Mouse (Mus musculus) hindbrain, embryonic 14.5 days (tissue): ENCODE data around the gene Ctdnep1. TPM values are rescaled to one million over a fixed set of nuclear protein-coding genes. Genes with fewer than 3 reads are reported as not detected.

Experiments
- ATAC-seq: fragments of 200-750 bp; cut with Nextera tagmentation; 2 replicates; pipeline ENCODE4 v1.8.0; 2017; ENCODE audit warnings: moderate number of reproducible peaks, mild to moderate bottlenecking, moderate TSS enrichment, moderate library complexity; ENCODE audit not compliant: low FRiP score
- DNase-seq: peaks from one replicate; pipeline ENCODE4 v3.0.0-alpha.2; 2015; ENCODE audit warnings: low spot score
- H3K27ac ChIP-seq: fragments of 300-500 bp; sonication (generic); 2 replicates; pipeline ENCODE4 v1.5.1; 2014; ENCODE audit warnings: mild to moderate bottlenecking, moderate library complexity
- H3K27me3 ChIP-seq: fragments of 300-500 bp; sonication (generic); 2 replicates; pipeline ENCODE4 v1.6.1; 2014; ENCODE audit warnings: mild to moderate bottlenecking, low read length, mixed read lengths; ENCODE audit not compliant: control insufficient read depth, insufficient read depth
- H3K36me3 ChIP-seq: fragments of 300-500 bp; sonication (generic); replicated peaks from 2 replicates; pipeline ENCODE4 v1.6.1; 2014; ENCODE audit not compliant: control insufficient read depth, insufficient read depth
- H3K4me1 ChIP-seq: fragments of 300-500 bp; sonication (generic); replicated peaks from 2 replicates; pipeline ENCODE4 v1.6.1; 2014; ENCODE audit warnings: antibody characterized with exemption, low read length, mixed read lengths; ENCODE audit not compliant: control insufficient read depth, insufficient read depth
- H3K4me2 ChIP-seq: fragments of 300-500 bp; sonication (generic); replicated peaks from 2 replicates; pipeline ENCODE4 v1.6.1; 2014; ENCODE audit warnings: mild to moderate bottlenecking, moderate library complexity
- H3K4me3 ChIP-seq: fragments of 300-500 bp; sonication (generic); replicated peaks from 2 replicates; pipeline ENCODE4 v1.5.1; 2014; ENCODE audit warnings: mild to moderate bottlenecking, low read length
- H3K9ac ChIP-seq: fragments of 300-500 bp; sonication (generic); 2 replicates; pipeline ENCODE4 v1.6.1; 2014
- H3K9me3 ChIP-seq: fragments of 300-500 bp; sonication (generic); 2 replicates; pipeline ENCODE4 v1.6.1; 2016; ENCODE audit warnings: low read length; ENCODE audit not compliant: control insufficient read depth
- WGBS: fragments of 180-500 bp; shearing (Covaris S2); extraction: QIAGEN DNeasy Blood & Tissue Kit; methylation state at CpG from one replicate; pipeline ENCODE4 v1.1.7; 2014; 5-methylcytosine and 5-hydroxymethylcytosine counted together
- polyA plus RNA-seq: library from polyadenylated mRNA; unstranded; fragments of >200 nt; fragmentation: Nextera tagmentation; extraction: Ambion mirVana; gene quantifications from 2 replicates; pipeline ENCODE4 v1.2.1, GENCODE M21; 2014

Ctdnep1 gene
- polyA plus RNA-seq, 1 experiment from 2014 or later: 25.5 TPM

DNA sequence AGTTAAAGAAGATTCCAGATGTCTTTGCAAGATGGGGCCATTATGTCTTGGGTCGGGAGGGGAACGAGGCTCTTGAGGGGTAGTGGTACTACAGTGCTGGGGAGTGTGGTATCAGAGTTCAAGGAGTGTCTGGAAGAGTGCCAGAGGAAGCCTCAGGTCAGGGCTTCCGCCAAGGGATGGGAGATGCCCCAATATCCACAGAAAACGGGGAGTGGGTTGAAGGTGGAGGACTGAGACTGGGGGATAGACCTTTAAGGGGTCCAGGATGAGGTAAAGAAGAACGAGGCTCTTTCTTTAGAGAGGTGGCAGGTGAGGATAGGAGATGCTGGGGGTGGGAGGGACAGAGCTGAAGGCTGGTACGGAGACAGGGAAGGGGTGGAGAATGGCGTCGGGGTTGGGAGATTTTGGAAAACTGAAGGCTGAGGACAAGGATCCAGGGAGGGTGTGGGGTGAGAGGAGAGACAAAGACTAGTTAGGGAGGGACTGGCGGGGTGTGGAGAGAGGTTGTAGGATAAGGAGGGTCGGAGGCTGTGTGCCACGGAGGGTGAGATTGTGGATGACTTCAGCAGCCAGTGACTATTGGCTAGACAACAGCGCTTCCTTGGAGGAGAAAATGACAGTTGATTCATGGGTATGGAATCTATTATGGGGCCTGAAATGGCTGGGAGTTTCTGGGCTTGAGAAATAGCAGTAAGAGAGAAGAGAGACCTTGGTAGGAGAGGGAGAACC lies 47.6 kb downstream of the Ctdnep1 start:
- peak overlapping the region; percentile 93 for H3K27ac ChIP-seq
- DNase-seq (no peak), ATAC-seq (peak; percentile 6; the same call in 1 of the 2 replicates)
- peaks cover 63% of the 10 kb centered on the region for H3K4me1 ChIP-seq
- peak overlapping the region; percentile 23 for H3K4me3 ChIP-seq
- no peaks in the 10 kb centered on the region for H3K9me3 ChIP-seq
- peak overlapping the region; percentile 59 for H3K9ac ChIP-seq
- peak overlapping the region; percentile 62 for H3K4me2 ChIP-seq
- peaks cover 28% of the 10 kb centered on the region for H3K36me3 ChIP-seq
- WGBS: 13% methylated on average over 12 of the region's 12 CpGs
- no peaks in the 10 kb centered on the region for H3K27me3 ChIP-seq

DNA sequence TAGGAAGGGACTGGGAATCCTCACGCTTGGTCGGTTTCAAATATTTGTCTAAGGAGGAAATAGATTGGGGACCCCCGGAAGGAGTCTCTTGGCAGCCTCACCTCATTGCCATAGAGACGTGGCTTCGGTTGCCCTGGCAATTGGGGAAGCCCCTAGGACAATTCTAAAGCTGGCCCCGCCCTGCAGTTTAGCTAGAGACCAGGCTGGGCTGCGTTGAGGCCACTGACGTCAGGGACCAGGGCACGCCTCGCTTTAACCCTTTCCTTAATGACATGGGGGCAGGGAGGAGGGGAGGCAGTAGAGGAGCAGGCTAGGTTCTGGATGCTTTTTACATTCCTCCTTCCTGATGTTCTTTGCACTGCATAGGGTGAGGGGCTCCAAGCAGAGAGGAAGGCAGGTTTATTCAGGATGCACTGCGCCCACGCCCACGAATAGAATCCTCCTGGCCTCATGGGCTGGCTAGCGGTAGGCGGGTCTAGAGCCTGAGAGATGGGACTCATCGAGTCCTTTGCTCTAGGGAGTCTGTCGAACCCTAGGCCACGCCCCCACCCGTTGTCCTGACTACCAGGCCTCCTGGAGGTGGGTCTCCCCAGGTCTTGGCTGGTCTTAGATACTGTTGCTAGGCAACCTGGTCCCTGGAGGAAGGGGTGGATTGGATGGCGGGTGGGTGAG lies 48.3 kb downstream of the Ctdnep1 start:
- ATAC-seq (peak; percentile 93), DNase-seq (peak; percentile 94)
- H3K27ac ChIP-seq: peak overlapping the region; percentile 93
- H3K9ac ChIP-seq: peak overlapping the region; percentile 59
- H3K4me2 ChIP-seq: peak overlapping the region; percentile 62
- H3K27me3 ChIP-seq: no peaks in the 10 kb centered on the region
- peak overlapping the region; percentile 23 for H3K4me3 ChIP-seq
- WGBS: 1% methylated on average over 20 of the region's 20 CpGs
- H3K36me3 ChIP-seq: peaks cover 35% of the 10 kb centered on the region
- H3K4me1 ChIP-seq: peaks cover 58% of the 10 kb centered on the region
- no peaks in the 10 kb centered on the region for H3K9me3 ChIP-seq

- DNase-seq (no peak), ATAC-seq (peak; percentile 52)
- Histone ChIP-seq H3K4me2 (peak overlapping the region; percentile 62), H3K36me3 (peaks cover 42% of the 10 kb centered on the region), H3K27me3 (no peaks in the 10 kb centered on the region), H3K27ac (peak overlapping the region; percentile 93), H3K9ac (peak overlapping the region; percentile 59), H3K4me1 (peaks cover 50% of the 10 kb centered on the region), H3K4me3 (peak overlapping the region; percentile 23), H3K9me3 (no peaks in the 10 kb centered on the region)
- WGBS: 14% methylated on average over 11 of the region's 11 CpGs
These were observed 49.0 kb downstream of the Ctdnep1 start for GRCm38 (mm10) chr11:70029829-70030550.

DNA sequence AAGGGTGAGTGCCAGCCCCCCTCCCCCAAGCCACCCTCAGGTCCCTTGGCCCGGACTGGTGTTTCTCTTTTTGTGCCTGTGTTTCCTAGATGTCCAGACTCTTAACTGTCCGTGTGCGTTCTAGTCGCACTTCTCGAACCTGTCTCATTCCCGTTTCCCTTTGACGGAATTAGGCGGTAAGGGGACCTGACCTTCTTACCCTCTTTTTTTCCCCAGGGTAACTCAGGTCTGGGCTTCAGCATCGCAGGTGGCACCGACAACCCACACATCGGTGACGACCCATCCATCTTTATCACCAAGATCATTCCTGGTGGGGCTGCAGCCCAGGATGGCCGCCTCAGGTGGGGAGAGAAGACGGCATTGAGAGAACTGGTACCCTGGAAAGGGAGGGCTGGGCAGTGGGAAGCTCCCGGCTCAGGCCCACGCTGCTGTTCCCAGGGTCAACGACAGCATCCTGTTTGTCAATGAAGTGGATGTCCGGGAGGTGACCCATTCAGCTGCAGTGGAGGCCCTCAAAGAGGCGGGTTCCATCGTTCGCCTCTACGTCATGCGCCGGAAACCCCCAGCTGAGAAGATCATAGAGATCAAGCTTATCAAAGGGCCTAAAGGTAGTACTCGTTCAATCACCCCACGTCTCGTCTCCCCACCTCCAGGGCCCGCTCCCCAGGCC lies 49.8 kb downstream of the Ctdnep1 start:
- DNase-seq (no peak), ATAC-seq (no peak)
- H3K36me3 ChIP-seq: peaks cover 48% of the 10 kb centered on the region
- no peak overlapping the region; the same call in 1 of the 2 replicates for H3K4me3 ChIP-seq
- 86% methylated on average over 28 of the region's 28 CpGs for WGBS
- H3K4me2 ChIP-seq: peak overlapping the region; percentile 62
- no peaks in the 10 kb centered on the region for H3K27me3 ChIP-seq
- H3K9ac ChIP-seq: peak overlapping the region; percentile 59; the same call in 1 of the 2 replicates
- peaks cover 43% of the 10 kb centered on the region for H3K4me1 ChIP-seq
- H3K27ac ChIP-seq: peak overlapping the region; percentile 93
- H3K9me3 ChIP-seq: no peaks in the 10 kb centered on the region

DNA sequence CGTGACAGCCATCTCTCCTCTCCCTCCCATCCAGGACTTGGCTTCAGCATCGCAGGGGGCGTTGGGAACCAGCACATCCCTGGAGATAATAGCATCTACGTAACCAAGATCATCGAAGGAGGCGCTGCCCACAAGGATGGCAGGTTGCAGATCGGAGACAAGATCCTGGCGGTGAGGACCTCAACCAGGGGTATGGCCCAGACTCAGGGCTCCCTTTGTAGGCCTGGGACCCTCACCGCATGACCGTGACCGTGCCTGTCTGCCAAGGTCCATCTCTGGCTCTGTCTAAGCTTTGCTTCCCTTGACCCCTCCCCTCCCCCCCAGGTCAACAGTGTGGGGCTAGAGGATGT lies 50.3 kb downstream of the Ctdnep1 start:
- 94% methylated on average over 11 of the region's 11 CpGs for WGBS
- Histone ChIP-seq H3K4me3 (no peak overlapping the region), H3K4me1 (peaks cover 38% of the 10 kb centered on the region), H3K4me2 (no peak overlapping the region), H3K27ac (no peak overlapping the region), H3K9ac (no peak overlapping the region), H3K36me3 (peaks cover 50% of the 10 kb centered on the region), H3K9me3 (no peaks in the 10 kb centered on the region), H3K27me3 (no peaks in the 10 kb centered on the region)
- no peak for DNase-seq
- no peak for ATAC-seq

- Histone ChIP-seq H3K4me1 (no peaks in the 10 kb centered on the region), H3K36me3 (peaks cover 88% of the 10 kb centered on the region), H3K4me2 (no peak overlapping the region), H3K27me3 (no peaks in the 10 kb centered on the region), H3K4me3 (no peak overlapping the region), H3K27ac (no peak overlapping the region), H3K9me3 (no peaks in the 10 kb centered on the region), H3K9ac (no peak overlapping the region)
- no peak for DNase-seq
- 83% methylated on average over 7 of the region's 7 CpGs for WGBS
- ATAC-seq: no peak
These were observed 57.2 kb downstream of the Ctdnep1 start for GRCm38 (mm10) chr11:70038174-70038573.

- no peaks in the 10 kb centered on the region for H3K27me3 ChIP-seq
- no peaks in the 10 kb centered on the region for H3K9me3 ChIP-seq
- no peak overlapping the region for H3K4me2 ChIP-seq
- WGBS: 91% methylated on average over 10 of the region's 10 CpGs
- ATAC-seq (no peak), DNase-seq (no peak)
- no peak overlapping the region for H3K27ac ChIP-seq
- H3K9ac ChIP-seq: no peak overlapping the region
- H3K4me3 ChIP-seq: no peak overlapping the region
- peaks cover 88% of the 10 kb centered on the region for H3K36me3 ChIP-seq
- H3K4me1 ChIP-seq: no peaks in the 10 kb centered on the region
These were observed 58.7 kb downstream of the Ctdnep1 start for GRCm38 (mm10) chr11:70039631-70040030.

GRCm38 (mm10) chr11:70040184-70040583 lies 59.2 kb downstream of the Ctdnep1 start:
- 84% methylated on average over 7 of the region's 7 CpGs for WGBS
- H3K36me3 ChIP-seq: peaks cover 88% of the 10 kb centered on the region
- ATAC-seq: no peak

More at GRCm38 (mm10) chr11:70040184-70040583, 59.2 kb downstream of the Ctdnep1 start:
- Histone ChIP-seq H3K4me3 (no peak overlapping the region), H3K9me3 (no peaks in the 10 kb centered on the region), H3K4me2 (no peak overlapping the region), H3K27me3 (no peaks in the 10 kb centered on the region), H3K9ac (no peak overlapping the region), H3K4me1 (no peaks in the 10 kb centered on the region), H3K27ac (no peak overlapping the region)
- DNase-seq: no peak
